Mouse (Mus musculus) urinary bladder, adult 2 months (tissue): ENCODE measurements around the gene Gtf2f2. TPM values are rescaled to one million over a fixed set of nuclear protein-coding genes. Genes with fewer than 3 reads are reported as not detected.
"Not testable (repeated sequence)": the region's sequence is repeated elsewhere in the genome, so short reads cannot be mapped to it uniquely, and the experiment has no call there.

ENCODE experiments used
- DNase-seq: peaks from one replicate; pipeline ENCODE4 v3.0.0; 2022; ENCODE audit warnings: low spot score
- polyA plus RNA-seq: library from polyadenylated mRNA; depleted of rRNA; stranded (reverse); fragments of >200 nt; gene quantifications from 2 replicates; pipeline ENCODE4 v1.2.3, GENCODE M21; 2012

The Gtf2f2 gene
- polyA plus RNA-seq, 1 experiment: 16.7 TPM

DNA sequence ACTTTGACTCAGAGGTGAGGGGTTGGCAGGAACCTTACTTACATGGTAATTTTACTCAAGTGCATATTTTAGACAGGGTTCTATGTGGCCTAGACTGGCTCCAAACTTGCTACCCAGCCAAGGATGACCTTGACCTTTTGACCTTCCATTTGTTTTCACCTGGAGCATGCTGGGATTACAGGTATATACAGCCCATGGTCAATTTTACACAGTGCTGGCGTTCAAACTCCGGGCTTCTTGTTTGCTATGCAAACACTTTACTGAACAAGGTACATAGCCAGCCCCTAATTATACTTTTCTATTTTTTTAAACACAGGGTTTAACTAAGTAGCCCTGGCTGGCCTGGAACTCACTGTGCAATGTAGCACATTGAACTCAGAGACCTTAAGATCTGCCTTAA lies 98.0 kb downstream of the Gtf2f2 start:
- DNase-seq: no peak

DNA sequence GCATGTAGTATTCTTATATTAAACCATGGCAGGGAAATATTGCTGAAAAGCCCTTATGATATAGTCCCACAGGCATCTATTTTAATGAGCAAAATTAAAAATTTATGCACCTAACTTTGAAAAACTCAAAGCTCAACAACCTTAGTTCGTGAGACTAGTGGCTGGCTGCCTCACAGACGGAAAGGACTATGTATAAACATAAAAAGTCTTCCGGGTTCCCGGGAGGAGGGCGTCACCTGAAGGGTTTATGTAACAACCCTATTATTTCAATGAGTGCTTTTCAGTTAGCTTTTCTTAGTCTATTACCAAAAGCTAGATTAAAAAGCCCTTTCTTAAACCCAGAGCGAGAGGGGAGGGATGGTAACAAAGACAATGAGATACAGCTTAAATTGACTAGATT lies 98.7 kb downstream of the Gtf2f2 start:
- no peak for DNase-seq

DNA sequence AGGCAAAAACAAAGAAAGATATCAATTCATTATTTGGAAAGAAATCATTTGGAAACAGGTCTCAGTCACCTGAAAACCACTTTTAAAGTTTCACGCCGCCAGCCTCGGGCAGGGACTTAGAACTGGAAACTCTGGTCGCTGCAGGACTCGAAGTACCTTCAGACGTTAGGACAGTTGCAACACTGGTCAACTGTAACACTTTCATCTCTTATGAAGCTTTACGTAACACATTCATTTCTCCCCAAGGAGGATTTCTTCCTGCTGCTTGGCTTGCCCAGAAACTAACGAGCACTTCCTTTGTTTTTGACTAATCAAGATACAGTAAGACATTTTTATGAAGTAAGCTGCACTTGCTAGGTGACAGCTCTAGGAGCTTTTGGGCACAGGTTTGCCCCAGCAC lies 103.7 kb downstream of the Gtf2f2 start:
- DNase-seq: no peak

DNA sequence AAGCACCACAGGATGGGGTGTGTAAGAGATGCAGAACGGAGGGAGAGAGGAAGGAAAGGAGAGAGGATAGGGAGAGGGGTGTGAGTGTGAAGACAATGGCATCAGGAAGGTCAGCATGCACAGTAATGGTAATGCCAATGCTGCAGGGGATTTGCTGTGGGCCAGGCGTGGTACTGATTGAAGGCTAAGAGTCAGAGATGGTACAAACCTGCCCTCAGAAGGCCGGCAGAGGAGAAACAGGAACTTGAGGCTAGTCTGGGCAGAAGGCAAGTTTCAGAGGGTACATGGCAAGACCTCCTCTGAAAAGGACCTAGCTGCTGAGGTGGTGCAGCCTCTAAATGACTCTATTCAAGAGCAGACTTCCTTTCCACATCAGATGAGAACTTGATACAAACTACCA lies 105.7 kb downstream of the Gtf2f2 start:
- DNase-seq: no peak

DNA sequence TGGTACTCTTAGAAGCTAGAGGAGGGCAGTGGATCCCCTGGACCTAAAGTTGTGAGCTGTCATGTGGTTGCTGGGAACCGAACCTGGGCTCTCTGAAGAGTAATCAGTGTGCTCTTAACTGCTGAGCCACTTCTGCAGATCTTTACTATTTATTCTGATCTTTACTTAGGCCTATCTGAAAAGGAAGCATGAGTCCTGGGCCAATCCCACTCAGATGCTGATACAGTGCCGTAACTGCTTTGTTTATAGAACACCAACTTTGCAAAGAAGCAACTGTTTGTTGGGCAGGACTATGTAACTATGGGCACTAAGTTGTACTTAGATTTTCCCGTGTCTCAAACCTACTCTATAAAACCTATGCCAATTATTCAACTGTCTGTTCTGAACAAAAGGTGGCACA lies 107.5 kb downstream of the Gtf2f2 start:
- DNase-seq: no peak

DNA sequence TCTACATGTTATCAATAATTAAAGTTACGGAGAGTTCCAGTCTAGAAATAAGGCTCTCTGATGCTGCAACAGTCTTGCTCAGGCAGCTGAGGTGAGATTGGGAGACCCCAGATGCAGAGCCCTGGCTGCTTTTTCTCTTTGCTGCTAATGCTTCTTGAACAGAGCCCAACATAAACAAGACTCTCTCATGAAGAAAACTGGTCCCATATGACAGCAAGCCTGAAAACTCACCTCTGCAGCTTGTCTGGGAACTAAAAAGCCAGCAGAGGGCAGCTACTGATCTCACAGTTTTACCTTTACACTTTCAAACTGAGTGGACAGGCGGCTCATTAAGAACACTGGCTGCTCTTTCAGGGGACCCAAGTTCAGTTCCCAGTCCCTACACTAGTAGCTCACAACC lies 108.7 kb downstream of the Gtf2f2 start:
- no peak for DNase-seq

DNA sequence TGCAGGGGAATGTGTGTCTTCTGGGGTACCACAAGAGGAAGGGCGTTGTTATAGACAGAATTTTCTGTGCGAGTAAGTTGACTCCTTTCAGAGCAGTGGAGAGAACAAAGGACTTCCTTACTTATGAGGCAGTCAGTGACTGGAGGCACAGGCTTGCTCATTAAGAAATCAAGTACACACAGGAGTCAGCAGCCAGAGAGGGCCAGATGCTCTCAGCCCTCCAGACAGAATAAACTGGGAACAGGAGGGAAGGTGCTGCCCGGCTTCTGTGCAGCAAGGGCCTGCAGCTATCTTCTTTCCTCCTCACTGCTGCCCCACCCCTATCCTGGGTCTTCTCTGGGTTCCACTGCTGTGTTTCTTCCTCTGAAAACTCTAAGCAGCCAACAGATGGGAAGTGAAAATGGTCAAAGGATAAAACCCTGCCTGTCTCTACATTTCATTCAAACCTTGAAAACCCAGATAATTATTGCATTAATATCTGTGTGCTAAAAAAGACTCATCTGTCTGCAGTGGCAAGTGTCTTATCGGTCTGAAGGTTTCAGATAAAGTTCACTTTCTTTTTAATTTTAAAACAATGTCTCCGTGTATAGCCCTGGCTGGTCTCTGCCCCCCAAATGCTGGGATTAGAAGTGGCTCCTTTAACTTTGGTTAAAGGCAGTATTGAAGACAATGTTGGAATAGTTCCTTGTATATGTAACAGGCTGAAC lies 109.7 kb downstream of the Gtf2f2 start:
- DNase-seq: no peak

DNA sequence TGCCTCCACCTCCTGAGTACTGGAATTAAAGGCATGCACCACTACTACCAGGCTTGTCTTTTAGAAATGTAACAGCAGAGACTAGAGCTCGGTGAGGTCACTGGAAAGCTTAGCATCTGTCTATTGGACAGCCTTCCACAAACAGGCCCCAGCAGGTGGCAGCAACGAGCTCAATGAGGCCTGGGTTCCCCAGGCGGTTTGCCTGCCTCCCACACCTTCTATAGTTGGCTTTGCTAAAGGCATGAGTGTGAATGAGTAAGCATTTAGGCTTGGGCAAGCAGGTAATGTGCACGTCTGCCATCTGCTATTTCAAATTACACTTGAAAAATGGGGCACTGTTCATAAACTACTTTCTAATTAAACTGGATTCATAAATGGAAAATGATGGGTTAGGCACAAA lies 111.1 kb downstream of the Gtf2f2 start:
- peak; percentile 68 for DNase-seq

DNA sequence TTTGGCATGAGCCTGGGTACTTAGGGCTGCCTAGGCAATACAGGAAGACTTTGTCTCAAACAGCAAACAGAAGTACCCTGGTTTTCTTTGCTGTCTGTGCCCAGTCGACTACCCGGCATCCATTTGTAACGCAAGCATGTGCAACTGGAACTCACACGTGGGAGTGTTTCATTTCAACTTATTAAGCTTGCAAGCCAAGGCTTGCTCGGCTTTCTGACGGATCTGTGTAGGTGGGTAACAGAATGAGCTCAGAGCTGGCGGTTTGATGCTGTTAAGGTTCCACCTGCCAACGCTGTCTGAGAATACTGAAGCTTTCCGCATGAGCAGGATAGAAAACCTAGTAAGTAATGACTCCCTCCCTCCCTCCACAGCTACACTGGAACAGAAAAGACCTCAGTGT lies 118.5 kb downstream of the Gtf2f2 start:
- no peak for DNase-seq

DNA sequence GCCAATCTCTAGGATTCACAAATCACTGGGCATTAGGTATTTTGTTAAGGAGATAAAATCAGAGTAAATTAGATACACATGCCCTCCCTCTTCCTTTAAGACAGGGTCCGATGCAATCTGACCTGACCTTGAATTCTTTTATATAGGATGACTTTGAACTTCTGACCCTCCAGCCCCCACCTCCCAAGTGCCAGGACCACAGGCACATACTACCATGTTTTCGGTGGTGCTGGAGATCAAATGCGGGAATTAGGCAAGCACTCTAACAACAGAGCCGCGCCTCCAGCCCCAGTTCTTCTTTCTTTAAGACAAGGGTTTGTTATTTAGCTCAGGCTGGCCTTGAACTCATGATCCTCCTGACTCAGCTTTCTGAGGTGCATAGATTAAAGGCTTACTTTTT lies 126.8 kb downstream of the Gtf2f2 start:
- DNase-seq: no peak

DNA sequence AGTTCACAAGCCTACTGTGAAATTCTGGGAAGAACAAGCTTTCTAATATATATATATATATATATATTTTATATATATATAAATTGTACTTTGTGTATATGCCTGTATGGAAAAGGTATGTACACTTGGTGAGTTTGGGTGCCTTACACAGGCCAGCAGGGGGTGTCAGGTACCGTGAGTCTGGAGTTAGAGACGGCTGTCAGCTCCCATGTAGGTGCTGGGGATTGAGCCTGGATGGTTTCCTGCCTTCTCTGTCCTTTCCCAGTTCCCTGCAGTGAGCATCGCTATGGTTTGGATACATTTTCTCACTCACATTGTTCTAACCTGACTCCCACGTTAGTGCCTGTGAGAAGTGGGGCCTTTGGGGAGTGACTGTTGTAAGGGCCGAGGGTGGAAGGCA lies 127.3 kb downstream of the Gtf2f2 start:
- DNase-seq: no peak

DNA sequence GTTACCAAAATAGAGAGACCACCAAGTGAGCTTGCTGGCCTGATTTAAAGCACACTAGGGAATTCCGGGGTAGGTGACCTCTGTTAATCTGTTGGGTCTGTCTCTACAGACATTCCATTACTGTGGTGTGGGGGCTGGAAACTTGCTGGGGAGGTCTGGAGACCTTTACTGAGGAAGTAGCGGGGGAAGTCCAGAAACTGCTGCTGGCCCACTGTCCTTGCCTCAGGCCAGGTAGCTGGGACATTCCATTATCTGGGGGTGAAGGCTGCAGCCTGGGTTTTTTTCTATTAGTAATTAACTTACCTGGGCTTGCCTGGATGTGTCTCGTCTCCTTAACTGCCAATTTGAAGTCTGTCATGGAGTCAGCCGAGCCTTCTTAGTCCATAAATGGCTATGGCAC lies 128.8 kb downstream of the Gtf2f2 start:
- DNase-seq: no peak

DNA sequence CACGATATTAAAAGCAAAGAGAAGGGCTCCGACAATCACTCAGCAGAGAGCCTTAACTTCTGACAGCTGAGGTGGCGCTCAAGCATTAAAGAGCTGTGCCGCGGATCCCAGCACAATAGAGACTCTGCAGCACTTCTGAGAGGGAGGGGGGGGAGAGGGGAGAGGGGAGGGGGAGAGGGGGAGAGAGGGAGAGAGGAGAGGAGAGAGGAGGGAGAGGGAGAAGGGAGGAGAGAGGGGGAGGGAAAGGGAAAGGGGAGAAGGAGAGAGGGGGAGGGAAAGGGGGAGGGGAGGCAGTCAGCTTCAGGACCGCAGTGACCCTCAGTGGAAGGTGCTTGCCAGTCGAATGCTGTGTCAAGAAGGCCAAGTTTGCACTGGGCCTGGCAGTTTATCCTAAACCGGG lies 131.7 kb downstream of the Gtf2f2 start:
- DNase-seq: no peak

DNA sequence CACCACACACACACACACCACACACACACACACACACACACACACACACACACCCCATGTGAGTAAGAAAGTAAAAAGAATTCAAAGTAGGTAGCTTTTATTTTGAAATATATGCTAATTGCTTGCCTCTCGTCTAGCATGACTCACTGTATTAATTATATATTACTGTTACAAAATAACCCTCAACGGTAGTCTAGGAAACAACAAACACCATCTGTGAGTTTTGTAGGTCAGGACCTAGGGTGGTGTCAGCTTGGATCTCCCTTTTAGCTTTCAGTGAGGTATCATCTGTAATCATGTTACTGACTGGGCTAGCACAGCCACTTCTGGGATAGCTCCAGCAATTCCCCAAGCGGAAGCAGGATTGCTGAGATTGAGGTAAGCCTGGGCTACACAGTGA lies 133.4 kb downstream of the Gtf2f2 start:
- DNase-seq: no peak

DNA sequence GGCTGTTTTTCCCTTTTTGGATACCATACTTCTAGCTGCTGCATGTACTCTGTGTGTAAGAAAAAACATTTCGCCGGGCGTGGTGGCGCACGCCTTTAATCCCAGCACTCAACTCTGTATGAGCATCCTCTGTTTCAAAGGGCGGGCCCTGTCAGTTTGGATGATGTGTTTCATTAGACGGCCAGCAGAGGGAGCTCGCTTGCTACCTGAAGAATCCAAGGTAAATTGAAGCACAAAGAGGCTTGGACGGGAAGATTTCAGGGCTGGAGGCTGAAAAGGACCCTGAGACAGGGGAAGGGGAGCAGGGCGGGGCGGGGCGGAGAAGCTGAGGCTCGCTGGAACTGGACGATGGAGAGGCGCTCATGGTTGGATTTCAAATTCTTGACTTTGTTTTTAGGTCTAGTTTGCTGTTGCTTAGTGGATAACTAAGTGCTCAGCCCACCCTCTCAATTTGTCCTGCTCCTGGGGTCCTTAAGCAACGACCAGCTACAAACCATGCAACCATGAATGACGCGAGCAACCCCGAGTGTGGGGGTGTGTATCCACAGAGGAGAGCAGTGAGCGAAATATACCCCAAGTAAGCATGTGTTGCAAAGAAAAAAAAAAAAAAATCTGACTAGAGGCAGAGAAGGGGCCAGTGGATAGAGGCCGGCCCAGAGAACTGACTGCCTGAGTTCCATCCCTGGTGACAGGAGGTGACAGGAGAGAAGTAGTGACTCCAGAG lies 134.2 kb downstream of the Gtf2f2 start:
- peak; percentile 49 for DNase-seq

DNA sequence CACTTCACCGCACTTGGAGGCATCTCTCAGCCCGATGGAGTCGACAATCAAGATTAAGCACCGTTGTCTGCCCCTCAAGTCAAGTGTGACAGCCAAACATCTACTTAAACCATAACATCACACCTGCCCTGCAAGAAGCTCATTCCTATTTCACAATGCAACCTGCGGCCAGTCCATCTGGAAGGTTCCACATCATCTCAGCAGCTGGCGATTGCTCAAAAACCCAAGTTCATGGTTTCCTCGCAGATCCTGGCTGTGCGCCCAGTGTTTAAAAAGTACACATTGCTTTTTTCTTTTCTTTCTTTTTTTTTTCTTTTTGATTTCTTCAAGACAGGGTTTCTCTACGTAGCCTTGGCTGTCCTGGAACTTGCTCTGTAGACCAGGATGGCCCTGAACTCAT lies 137.1 kb downstream of the Gtf2f2 start:
- DNase-seq: no peak

DNA sequence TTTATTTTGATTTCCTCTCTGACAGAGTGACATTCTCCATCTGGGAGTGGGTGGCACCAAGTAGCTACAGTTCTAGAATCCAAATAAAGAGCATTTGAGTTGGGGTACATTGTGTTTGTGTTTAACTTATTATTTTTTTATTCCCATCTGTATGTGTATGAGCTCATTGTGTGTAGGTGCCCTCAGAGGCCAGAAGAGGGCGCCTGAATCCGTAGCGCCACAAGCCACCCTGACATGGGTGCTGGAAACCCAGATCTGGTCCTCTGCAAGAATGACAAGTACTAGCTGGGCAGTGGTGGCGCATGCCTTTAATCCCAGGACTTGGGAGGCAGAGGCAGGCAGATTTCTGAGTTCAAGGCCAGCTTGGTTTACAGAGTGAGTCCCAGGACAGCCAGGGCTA lies 138.9 kb downstream of the Gtf2f2 start:
- DNase-seq: no peak

DNA sequence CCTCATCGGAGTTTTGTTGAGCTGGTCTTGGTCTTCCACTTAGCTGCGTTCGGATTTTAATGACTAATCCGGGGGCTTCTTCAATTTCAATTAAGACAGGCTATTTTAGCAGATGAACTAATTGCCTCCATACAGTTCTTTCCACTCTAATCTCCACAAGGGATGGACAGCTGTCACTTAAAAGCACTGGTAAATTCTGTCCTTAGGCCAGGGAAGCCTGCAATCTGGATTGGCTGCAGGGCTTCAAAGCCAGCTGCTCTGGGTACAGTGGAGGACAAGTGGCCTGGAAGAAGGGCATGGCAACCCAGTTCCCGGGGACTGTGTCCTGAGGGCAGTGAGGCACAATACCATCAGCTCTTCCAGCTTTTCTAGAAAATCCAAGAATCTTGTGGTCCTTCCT lies 139.6 kb downstream of the Gtf2f2 start:
- no peak for DNase-seq

DNA sequence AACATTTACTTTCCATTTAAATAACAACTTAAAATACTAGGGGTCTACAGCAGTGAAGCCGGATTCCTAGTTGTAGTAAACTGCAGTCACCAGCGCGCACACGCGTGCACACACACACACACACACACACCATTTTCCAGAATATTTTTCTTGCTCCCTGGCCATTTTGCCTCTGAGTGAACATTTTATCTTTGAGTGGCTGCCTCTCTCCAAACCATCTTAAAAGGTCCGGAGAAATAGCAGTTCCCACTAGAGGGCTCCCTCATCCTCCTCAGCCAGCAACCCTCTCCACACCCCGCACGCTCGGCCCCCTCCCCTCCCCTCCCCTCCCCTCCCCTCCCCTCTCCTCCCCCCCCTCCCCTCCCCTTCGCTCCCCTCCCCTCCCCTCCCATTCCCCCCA lies 140.0 kb downstream of the Gtf2f2 start:
- no peak for DNase-seq

DNA sequence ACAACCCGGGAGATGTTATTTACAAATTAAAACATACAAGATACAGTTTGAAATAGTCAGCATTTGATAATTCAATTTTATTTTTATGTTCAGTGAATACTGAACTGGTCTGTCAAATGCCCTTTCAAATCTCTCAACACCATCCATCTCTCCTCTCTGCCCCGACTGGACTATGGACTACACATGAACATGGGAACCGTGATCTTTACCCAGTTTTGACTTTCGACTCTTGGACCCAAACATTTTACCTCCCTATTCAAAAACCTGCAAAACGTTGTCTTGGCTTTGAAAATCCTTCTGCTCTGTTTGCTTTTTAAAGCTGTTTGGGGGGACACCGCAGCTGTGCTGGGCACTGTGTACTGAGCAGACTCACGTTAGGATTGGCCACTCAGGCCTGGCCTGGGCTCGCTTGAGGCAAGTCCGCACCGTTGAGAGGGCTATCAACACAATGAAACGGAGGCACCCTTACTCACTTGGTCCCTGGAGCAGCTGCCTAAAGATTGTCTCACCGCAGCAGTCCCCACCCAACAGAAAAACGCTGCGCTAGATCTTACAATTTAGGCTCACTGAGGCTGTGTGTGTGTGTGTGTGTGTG lies 140.8 kb downstream of the Gtf2f2 start:
- no peak for DNase-seq

DNA sequence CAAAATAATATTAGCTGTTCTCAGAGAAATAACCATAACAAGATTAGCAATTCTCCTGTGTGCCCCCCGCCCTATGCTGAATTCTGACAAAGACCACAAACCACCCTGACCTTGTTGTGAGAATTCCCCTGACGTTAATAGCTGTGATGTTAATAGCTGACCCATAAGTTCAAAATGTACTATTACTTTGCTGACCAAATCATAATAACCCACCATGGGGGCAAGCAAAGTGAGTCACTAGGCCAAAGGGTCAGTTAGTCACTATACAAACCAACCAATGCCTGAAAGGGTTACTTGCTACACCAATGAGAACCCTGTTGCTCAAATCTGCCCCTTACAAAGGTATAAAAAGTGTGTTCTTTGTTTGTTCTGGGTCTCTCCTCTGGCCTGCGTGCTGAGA lies 142.6 kb downstream of the Gtf2f2 start:
- not testable (repeated sequence) for DNase-seq

DNA sequence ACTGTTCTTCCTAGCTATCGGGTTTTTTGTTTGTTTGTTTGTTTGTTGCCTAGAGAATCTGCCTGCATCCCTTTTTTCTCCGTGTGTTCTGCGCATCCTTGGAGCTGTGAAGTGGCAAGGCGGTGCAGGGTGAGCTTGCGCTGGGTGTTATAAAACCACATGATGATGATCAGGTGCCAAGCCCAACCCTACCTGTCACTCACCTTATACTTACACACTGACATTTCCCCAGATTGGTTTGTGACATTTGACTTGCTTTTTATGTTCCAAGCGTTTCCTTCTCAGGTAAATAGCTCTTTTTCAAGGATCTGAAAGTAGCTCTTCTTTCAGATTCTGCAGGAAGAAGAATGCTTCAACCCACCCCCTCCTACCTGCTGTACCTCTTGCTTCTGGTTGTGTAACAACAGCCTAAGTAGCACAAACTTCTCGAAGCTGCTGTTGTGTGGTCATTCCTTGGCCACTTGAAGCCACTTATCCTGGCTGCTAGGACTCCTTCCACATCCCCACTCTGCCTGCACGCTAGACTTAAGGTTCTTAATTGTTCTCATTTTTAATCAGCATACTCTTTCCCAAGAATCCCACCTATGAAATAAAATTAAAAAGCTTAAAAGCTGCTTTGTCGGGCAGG lies 143.8 kb downstream of the Gtf2f2 start:
- no peak for DNase-seq
